Mouse (Mus musculus): ENCODE results near the gene Gcnt4. TPM values are rescaled to one million over a fixed set of nuclear protein-coding genes. Genes with fewer than 3 reads are reported as not detected.

Gcnt4 gene
- total RNA-seq, 1 experiment, result 0.54 TPM

DNA sequence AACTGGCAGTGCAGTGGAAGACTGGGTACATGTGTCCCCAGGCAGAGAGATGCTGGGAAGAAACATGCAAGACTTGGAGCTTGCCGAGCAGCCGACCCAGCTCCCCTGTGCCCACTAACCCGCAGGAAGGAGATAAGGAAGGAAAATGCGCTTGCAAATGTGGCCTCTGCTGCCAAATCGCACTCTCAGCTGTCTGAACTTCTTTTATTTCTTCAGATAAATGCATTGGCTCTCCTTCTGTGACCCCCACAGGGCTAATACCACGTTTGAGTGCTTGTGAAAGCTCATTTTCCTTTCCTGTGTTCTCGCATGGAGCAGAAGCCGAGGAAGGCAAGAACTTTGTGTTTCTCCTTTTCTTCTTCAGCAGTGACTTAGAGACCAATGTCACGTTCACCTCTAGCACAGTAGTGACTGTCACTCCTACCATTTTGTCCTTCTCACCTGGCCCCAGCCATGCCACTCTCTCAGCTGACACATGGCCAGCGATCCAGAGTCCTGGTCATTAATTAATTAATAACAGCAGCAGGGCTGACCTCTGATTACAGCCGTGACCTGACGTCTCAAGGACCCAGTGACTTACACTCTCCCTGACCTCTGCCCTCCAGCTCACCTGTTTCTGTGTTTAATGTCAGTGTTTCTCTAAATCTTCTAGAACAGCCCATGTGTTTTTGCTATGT lies 61.2 kb downstream of the Gcnt4 start:
- in situ Hi-C loops (cut with MboI; ENCODE audit: low sequenced_read_pairs in 2 of 2, unreplicated experiment in 2 of 2), result no loop called here
- no peaks in the 10 kb centered on the region for H3K36me3 ChIP-seq (ENCODE audit: control insufficient read depth, insufficient read depth, low read length, poor library complexity, severe bottlenecking)
- no peak overlapping the region for H3K9ac ChIP-seq (ENCODE audit: insufficient read depth, low read depth, low read length, poor library complexity, severe bottlenecking)
- H3K9me3 ChIP-seq (ENCODE audit: control insufficient read depth, insufficient read depth, low read depth, low read length), result no peaks in the 10 kb centered on the region
- H3K4me1 ChIP-seq (ENCODE audit: control insufficient read depth in 2 of 2, insufficient read depth in 2 of 2, low read length in 2 of 2, poor library complexity in 1 of 2), result no peaks in the 10 kb centered on the region
- H3K27ac ChIP-seq (ENCODE audit: insufficient read depth, low read depth, low read length, poor library complexity, severe bottlenecking), result no peak overlapping the region
- TF ChIP-seq CHD2 (IDR thresholded peaks at IDR 0.05; ENCODE audit: low read depth, low read length), result no peak
- TF ChIP-seq MAFK (IDR thresholded peaks at IDR 0.05; ENCODE audit: insufficient read depth, low read depth, low read length), result no peak
- TF ChIP-seq ZC3H11A (IDR thresholded peaks at IDR 0.05; ENCODE audit: borderline replicate concordance, low read depth, low read length), result no peak
- no peak for TF ChIP-seq ZNF384 (IDR thresholded peaks at IDR 0.05; ENCODE audit: low read depth, low read length)
- no peak for TF ChIP-seq HCFC1 (IDR thresholded peaks at IDR 0.05; ENCODE audit: borderline replicate concordance, insufficient read depth, low read length)
- DNase-seq (ENCODE audit: low read depth, low spot score), result no peak
- H3K4me3 ChIP-seq (ENCODE audit: insufficient read depth in 1 of 2, low read depth in 1 of 2, low read length in 2 of 2, poor library complexity in 1 of 2, severe bottlenecking in 1 of 2), result no peak overlapping the region

DNA sequence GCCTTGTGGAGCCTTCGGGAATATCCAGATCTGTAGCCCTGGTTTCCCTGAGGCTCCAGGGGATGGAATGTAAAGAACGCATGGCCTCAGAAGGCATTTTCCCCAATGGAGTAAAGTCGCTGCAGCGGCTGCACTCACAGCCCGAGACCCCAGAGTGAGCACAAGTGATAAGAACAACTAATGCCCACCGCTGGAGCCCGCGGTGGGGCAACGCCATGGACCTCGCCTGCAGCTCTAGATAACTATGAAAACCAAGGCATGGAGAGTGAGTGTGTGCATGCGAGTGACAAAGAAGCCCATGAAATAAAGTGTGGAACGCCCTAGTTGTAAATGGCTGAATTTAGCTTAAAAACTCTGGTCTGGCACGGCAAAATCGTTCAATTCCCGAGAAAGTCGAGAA lies 64.6 kb downstream of the Gcnt4 start:
- Histone ChIP-seq H3K36me3 (ENCODE audit: control insufficient read depth, insufficient read depth, low read length, poor library complexity, severe bottlenecking) (no peaks in the 10 kb centered on the region), H3K4me1 (ENCODE audit: control insufficient read depth in 2 of 2, insufficient read depth in 2 of 2, low read length in 2 of 2, poor library complexity in 1 of 2) (no peaks in the 10 kb centered on the region), H3K27ac (ENCODE audit: insufficient read depth, low read depth, low read length, poor library complexity, severe bottlenecking) (no peak overlapping the region), H3K9me3 (ENCODE audit: control insufficient read depth, insufficient read depth, low read depth, low read length) (no peaks in the 10 kb centered on the region), H3K4me3 (ENCODE audit: insufficient read depth in 1 of 2, low read depth in 1 of 2, low read length in 2 of 2, poor library complexity in 1 of 2, severe bottlenecking in 1 of 2) (no peak overlapping the region), H3K9ac (ENCODE audit: insufficient read depth, low read depth, low read length, poor library complexity, severe bottlenecking) (no peak overlapping the region)
- DNase-seq (ENCODE audit: low read depth, low spot score), result no peak
- TF ChIP-seq MAFK (IDR thresholded peaks at IDR 0.05; ENCODE audit: insufficient read depth, low read depth, low read length) (no peak), ZC3H11A (IDR thresholded peaks at IDR 0.05; ENCODE audit: borderline replicate concordance, low read depth, low read length) (no peak)
- in situ Hi-C loops (cut with MboI; ENCODE audit: low sequenced_read_pairs in 2 of 2, unreplicated experiment in 2 of 2), result no loop called here

DNA sequence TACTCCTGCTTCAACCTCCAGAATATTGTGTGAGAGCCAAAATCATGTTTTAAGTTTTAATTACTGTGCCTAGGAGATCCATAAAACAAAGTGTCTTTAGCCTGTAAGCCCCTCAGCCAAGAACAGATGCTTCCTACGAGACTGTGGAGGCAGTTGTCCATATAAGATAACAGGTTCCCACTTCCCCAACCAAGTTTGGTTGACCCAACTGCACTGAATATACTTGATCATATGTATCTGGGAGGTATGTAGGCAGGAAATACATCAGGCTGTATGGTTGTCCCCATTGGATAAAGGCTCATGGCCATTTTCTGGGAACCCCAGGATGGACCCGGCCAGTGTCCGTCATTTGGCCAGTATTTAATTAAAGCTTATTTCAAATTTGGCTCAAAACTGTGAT lies 65.6 kb downstream of the Gcnt4 start:
- Histone ChIP-seq H3K9ac (ENCODE audit: insufficient read depth, low read depth, low read length, poor library complexity, severe bottlenecking) (no peak overlapping the region), H3K27ac (ENCODE audit: insufficient read depth, low read depth, low read length, poor library complexity, severe bottlenecking) (no peak overlapping the region), H3K4me3 (ENCODE audit: insufficient read depth in 1 of 2, low read depth in 1 of 2, low read length in 2 of 2, poor library complexity in 1 of 2, severe bottlenecking in 1 of 2) (no peak overlapping the region), H3K36me3 (ENCODE audit: control insufficient read depth, insufficient read depth, low read length, poor library complexity, severe bottlenecking) (no peaks in the 10 kb centered on the region), H3K9me3 (ENCODE audit: control insufficient read depth, insufficient read depth, low read depth, low read length) (no peaks in the 10 kb centered on the region), H3K4me1 (ENCODE audit: control insufficient read depth in 2 of 2, insufficient read depth in 2 of 2, low read length in 2 of 2, poor library complexity in 1 of 2) (no peaks in the 10 kb centered on the region)
- TF ChIP-seq ZC3H11A (IDR thresholded peaks at IDR 0.05; ENCODE audit: borderline replicate concordance, low read depth, low read length), result no peak
- in situ Hi-C loops (cut with MboI; ENCODE audit: low sequenced_read_pairs in 2 of 2, unreplicated experiment in 2 of 2), result no loop called here
- DNase-seq (ENCODE audit: low read depth, low spot score), result no peak

DNA sequence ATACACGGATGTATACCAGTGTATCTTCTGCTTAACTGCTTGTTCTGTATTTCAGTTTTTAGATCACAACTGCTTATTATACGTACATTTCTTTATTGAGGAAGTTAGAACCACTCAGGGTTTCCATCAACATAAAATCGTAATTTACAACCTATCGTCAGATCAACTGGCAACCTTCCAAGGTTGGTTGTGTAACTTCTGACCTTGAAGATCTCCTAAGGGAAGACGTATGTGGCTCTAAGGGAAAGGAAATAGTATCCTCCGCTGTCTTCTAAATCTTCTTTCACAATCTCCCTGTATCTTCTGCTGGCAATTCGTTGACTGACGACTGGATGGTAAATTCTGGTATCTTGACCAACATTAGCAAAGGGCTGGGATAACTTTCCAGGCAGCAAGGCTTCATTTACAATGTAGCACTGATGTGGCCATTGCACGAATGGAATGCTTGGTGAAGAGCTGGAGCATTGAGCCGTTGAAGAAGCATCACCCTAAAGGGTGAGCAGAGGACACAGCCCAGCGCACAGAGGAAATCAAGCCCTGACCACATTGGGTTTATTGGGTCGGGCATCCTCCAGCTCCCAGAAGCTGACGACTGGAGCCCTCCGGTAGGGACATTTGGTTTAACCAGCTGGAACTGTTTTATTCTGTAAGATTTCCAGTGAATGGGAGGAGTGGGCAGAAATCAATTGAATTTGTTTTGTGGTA lies 66.2 kb downstream of the Gcnt4 start:
- Histone ChIP-seq H3K36me3 (ENCODE audit: control insufficient read depth, insufficient read depth, low read length, poor library complexity, severe bottlenecking) (no peaks in the 10 kb centered on the region), H3K4me1 (ENCODE audit: control insufficient read depth in 2 of 2, insufficient read depth in 2 of 2, low read length in 2 of 2, poor library complexity in 1 of 2) (no peaks in the 10 kb centered on the region), H3K27ac (ENCODE audit: insufficient read depth, low read depth, low read length, poor library complexity, severe bottlenecking) (no peak overlapping the region), H3K9me3 (ENCODE audit: control insufficient read depth, insufficient read depth, low read depth, low read length) (no peaks in the 10 kb centered on the region), H3K9ac (ENCODE audit: insufficient read depth, low read depth, low read length, poor library complexity, severe bottlenecking) (no peak overlapping the region), H3K4me3 (ENCODE audit: insufficient read depth in 1 of 2, low read depth in 1 of 2, low read length in 2 of 2, poor library complexity in 1 of 2, severe bottlenecking in 1 of 2) (no peak overlapping the region)
- DNase-seq (ENCODE audit: low read depth, low spot score), result no peak
- in situ Hi-C loops (cut with MboI; ENCODE audit: low sequenced_read_pairs in 2 of 2, unreplicated experiment in 2 of 2), result no loop called here
- TF ChIP-seq MAFK (IDR thresholded peaks at IDR 0.05; ENCODE audit: insufficient read depth, low read depth, low read length), result no peak
- TF ChIP-seq CHD2 (IDR thresholded peaks at IDR 0.05; ENCODE audit: low read depth, low read length), result no peak
- TF ChIP-seq ZNF384 (IDR thresholded peaks at IDR 0.05; ENCODE audit: low read depth, low read length), result no peak
- TF ChIP-seq HCFC1 (IDR thresholded peaks at IDR 0.05; ENCODE audit: borderline replicate concordance, insufficient read depth, low read length), result no peak
- no peak for TF ChIP-seq ZC3H11A (IDR thresholded peaks at IDR 0.05; ENCODE audit: borderline replicate concordance, low read depth, low read length)

Data from ES-E14 (cell line).